Mouse (Mus musculus) midbrain, embryonic 11.5 days (tissue): Measurements from ENCODE around the gene Tmem200c. TPM values are rescaled to one million over a fixed set of nuclear protein-coding genes. Genes with fewer than 3 reads are reported as not detected.

ENCODE experiments used
- ATAC-seq: fragments of 200-750 bp; cut with Nextera tagmentation; 2 replicates; pipeline ENCODE4 v1.8.0; 2017; ENCODE audit warnings: moderate TSS enrichment, moderate library complexity; ENCODE audit not compliant: low FRiP score
- DNase-seq: peaks from one replicate; pipeline ENCODE4 v3.0.0; 2015; ENCODE audit warnings: low spot score; ENCODE audit errors: missing footprints
- H3K27ac ChIP-seq: fragments of 300-500 bp; sonication (generic); 2 replicates; pipeline ENCODE4 v1.5.1; 2014; ENCODE audit warnings: low read depth, low read length
- H3K27me3 ChIP-seq: fragments of 300-500 bp; sonication (generic); 2 replicates; pipeline ENCODE4 v1.6.1; 2014; ENCODE audit warnings: mild to moderate bottlenecking, low read length, moderate library complexity, mixed read lengths; ENCODE audit not compliant: control insufficient read depth, insufficient read depth
- H3K36me3 ChIP-seq: fragments of 300-500 bp; sonication (generic); 2 replicates; pipeline ENCODE4 v1.6.1; 2014; ENCODE audit warnings: mild to moderate bottlenecking, low read length, moderate library complexity, mixed read lengths; ENCODE audit not compliant: control insufficient read depth, insufficient read depth
- H3K4me1 ChIP-seq: fragments of 300-500 bp; sonication (generic); 2 replicates; pipeline ENCODE4 v1.6.1; 2014; ENCODE audit warnings: low read length; ENCODE audit not compliant: control insufficient read depth, insufficient read depth
- H3K4me2 ChIP-seq: fragments of 300-500 bp; sonication (generic); 2 replicates; pipeline ENCODE4 v1.6.1; 2014; ENCODE audit warnings: mild to moderate bottlenecking, moderate library complexity
- H3K4me3 ChIP-seq: fragments of 300-500 bp; sonication (generic); 2 replicates; pipeline ENCODE4 v1.5.1; 2014; ENCODE audit warnings: low read depth, low read length
- H3K9ac ChIP-seq: fragments of 300-500 bp; sonication (generic); 2 replicates; pipeline ENCODE4 v1.6.1; 2014; ENCODE audit warnings: low read length
- H3K9me3 ChIP-seq: fragments of 300-500 bp; sonication (generic); 2 replicates; pipeline ENCODE4 v1.6.1; 2016; ENCODE audit warnings: low read length; ENCODE audit not compliant: control insufficient read depth
- WGBS: fragments of 180-500 bp; shearing (Covaris S2); extraction: QIAGEN DNeasy Blood & Tissue Kit; methylation state at CpG from one replicate; pipeline ENCODE4 v1.1.7; 2014; 5-methylcytosine and 5-hydroxymethylcytosine counted together
- polyA plus RNA-seq: library from polyadenylated mRNA; unstranded; fragments of >200 nt; fragmentation: Nextera tagmentation; extraction: Ambion mirVana; gene quantifications from 2 replicates; pipeline ENCODE4 v1.2.1, GENCODE M21; 2014

The Tmem200c gene
- polyA plus RNA-seq: 1.4 and 2.8 TPM in 2 replicates

DNA sequence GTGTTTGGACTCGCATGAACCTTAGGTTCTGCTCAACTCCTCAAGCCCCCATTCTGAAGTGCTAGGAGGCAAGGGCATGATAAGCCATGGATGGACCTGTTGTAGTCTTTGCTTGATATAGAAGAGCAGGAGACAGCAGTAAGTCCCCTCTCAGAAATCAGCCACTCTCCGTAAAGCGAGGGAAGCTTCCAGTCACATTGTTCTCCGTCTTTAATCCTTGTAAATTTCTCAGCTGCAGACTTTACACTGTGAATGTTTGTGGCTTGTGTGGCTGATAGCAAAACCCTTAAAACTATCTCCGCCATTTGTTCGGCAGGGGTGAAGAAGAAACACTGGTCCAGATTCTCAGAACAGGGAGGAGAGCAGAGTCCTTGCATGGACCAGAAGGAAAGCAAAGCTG lies at the start of gene Tmem200c:
Gene Tmem200c (plus strand): TSS at position 301 of the 400 bp plus-strand sequence.
- H3K36me3 ChIP-seq: no peaks in the 10 kb centered on the region
- no peak for ATAC-seq
- no peak within 1 kb of the TSS for H3K9ac ChIP-seq
- H3K9me3 ChIP-seq: no peaks in the 10 kb centered on the region
- no peak within 1 kb of the TSS for H3K27ac ChIP-seq
- H3K4me1 ChIP-seq: no peaks in the 10 kb centered on the region
- H3K4me3 ChIP-seq: no peak within 1 kb of the TSS
- DNase-seq: no peak
- WGBS: 73% methylated on average over 6 of the region's 6 CpGs
- H3K27me3 ChIP-seq: no peaks in the 10 kb centered on the region
- H3K4me2 ChIP-seq: no peak within 1 kb of the TSS

DNA sequence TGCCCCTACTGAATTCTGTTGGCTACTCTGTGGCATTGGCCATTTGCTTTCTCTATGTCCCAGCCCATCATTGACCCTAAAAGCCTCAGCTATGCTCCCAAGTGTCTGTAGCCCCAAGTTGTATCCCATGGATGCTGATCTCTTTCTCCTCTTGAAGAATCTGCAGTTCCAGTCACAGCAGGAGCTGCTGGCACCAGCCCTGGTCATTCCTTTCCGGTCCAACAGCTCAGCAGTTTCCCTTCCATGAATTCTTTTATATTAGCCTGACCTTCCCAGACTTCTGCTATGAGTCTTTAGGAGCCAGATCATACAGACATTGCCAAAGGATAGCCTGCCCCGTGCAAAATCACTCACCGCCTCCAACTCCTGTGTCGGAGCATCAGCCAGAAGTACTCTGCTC lies 32.7 kb upstream of the Tmem200c start:
- Histone ChIP-seq H3K4me2 (no peak overlapping the region), H3K4me1 (no peaks in the 10 kb centered on the region), H3K27me3 (no peaks in the 10 kb centered on the region), H3K9ac (no peak overlapping the region), H3K27ac (no peak overlapping the region), H3K9me3 (no peaks in the 10 kb centered on the region), H3K4me3 (no peak overlapping the region), H3K36me3 (no peaks in the 10 kb centered on the region)
- WGBS: 92% methylated on average over 4 of the region's 4 CpGs
- DNase-seq: no peak
- no peak for ATAC-seq

DNA sequence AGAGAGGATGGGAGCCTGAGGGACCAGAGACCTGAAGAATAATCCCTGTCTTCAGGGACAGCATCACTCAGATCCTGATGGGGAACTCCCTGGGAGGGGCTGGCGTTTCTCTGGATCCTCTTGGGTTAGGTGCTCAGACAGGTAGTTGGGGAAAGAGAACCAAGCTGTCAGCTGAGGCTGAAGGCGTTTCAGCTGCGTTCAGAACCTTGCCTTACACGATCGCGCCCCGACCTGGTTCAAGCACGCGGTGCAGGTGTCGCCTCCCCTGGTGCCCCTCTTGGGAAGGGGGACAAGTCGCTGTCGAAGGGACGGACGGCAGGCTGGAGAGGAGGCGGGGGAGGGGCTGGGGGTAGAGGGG lies 10.2 kb downstream of the Tmem200c start:
- peak overlapping the region; percentile 58 for H3K4me3 ChIP-seq
- ATAC-seq (no peak; the same call in 1 of the 2 replicates), DNase-seq (peak; percentile 89)
- H3K27ac ChIP-seq: no peak overlapping the region
- no peaks in the 10 kb centered on the region for H3K9me3 ChIP-seq
- peaks cover 32% of the 10 kb centered on the region for H3K27me3 ChIP-seq
- H3K4me1 ChIP-seq: peaks cover 9% of the 10 kb centered on the region
- H3K4me2 ChIP-seq: peak overlapping the region; percentile 72
- WGBS: 1% methylated on average over 15 of the region's 15 CpGs
- H3K9ac ChIP-seq: peak overlapping the region; percentile 76
- no peaks in the 10 kb centered on the region for H3K36me3 ChIP-seq

DNA sequence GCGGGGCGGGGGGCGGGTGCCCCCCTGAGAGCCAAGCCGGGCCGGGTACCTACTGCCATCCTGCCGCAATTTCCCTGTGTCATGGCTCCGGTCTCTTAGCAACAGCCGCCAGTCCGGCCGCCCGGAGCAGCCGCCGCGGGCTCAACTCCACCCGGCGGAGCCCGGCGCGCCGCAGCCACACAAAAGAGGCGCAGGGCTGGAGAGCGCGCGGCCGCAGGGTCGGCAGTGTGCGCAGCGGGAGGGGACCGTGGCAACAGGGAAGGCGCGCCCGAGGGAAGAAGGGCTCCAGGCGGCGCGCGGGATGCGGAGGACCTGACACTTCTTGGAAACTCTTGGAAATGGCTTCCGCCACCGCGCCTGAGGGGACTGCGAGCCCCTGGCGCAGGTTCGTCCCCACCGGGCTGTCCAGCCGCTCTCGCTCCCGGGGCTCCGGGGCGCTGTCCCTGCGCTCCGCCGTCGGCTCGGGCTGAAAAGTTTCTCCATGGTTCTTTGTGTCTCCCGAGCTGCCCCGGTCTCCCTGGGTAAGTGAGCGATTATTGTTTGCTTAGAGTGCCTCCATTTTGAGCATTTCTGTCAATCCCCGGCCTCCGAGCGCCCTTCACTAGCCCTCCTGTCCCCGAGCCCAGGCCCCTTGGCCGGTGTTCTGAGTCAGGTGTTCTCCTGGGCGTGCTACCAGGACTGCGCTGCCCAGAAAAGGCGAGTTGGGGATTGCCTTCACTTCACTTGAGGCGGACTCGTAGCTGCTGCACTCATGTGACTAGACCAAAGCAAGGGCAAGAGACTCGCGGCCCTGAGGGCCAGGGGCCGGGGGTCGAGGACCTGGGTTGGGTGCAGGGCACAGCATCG lies 10.8 kb downstream of the Tmem200c start:
- Histone ChIP-seq H3K4me2 (peak overlapping the region; percentile 72), H3K9ac (peak overlapping the region; percentile 76), H3K36me3 (no peaks in the 10 kb centered on the region), H3K27ac (no peak overlapping the region), H3K4me1 (peaks cover 13% of the 10 kb centered on the region), H3K4me3 (peak overlapping the region; percentile 58), H3K9me3 (no peaks in the 10 kb centered on the region), H3K27me3 (peaks cover 36% of the 10 kb centered on the region)
- ATAC-seq (peak; percentile 80), DNase-seq (peak; percentile 97)
- under 1% methylated on average over 57 of the region's 72 CpGs for WGBS

DNA sequence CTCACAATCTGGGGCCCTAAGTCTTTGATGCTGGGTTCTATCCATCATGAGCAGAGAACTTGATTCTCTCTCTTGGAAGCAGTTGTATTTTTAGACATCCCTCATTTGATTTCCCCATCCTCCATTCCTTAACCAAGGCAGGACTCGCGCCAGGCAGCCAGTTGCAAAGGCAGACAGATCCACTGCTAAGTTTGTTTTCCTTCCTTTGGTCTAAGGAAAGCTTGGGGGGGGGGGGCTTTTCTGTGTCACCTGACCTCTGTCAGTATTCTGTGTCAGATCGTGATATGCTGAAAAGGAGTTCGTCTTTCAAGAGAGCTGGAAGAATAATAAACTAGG lies 11.4 kb downstream of the Tmem200c start:
- Histone ChIP-seq H3K9ac (peak overlapping the region; percentile 76), H3K4me2 (peak overlapping the region; percentile 72), H3K4me3 (peak overlapping the region; percentile 58), H3K4me1 (peaks cover 13% of the 10 kb centered on the region), H3K9me3 (no peaks in the 10 kb centered on the region), H3K27me3 (peaks cover 36% of the 10 kb centered on the region), H3K27ac (no peak overlapping the region), H3K36me3 (no peaks in the 10 kb centered on the region)
- no peak for ATAC-seq
- WGBS: 4% methylated on average over 4 of the region's 4 CpGs
- DNase-seq: no peak

DNA sequence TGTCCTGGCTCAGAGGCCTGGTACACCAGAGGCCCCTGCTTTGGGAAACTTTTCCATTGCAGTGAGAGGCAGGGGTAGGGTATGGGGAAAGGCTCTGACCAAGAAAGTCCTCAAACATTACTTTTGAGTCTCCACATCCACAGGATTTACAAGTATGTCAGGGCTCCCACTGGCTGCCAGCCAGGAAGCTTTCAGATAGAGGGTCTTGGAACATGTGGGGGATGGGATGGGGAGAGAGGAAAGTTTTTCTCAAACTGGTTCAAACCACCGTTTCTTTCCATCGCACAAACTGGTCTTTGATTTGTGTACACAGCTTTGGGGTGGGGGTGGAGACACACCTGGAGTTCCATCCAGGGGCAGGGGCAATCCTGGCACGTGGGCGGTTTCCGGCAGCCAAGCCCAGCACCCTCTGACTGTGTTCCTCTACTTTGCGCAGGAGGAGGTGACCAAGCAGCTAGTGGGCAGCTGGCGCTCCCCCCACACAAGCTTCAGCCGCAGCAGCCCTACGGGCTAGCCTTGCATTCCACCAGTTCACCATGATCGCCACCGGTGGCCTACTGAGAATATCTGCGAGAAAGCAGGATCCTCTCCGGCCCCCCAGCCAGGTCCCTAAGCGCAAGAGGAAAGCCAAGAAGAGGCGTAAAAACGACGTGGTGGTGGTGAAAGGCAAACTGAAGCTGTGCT lies 13.6 kb downstream of the Tmem200c start:
- Histone ChIP-seq H3K36me3 (no peaks in the 10 kb centered on the region), H3K27ac (no peak overlapping the region), H3K9ac (no peak overlapping the region), H3K4me1 (peaks cover 13% of the 10 kb centered on the region), H3K4me3 (no peak overlapping the region), H3K9me3 (no peaks in the 10 kb centered on the region), H3K27me3 (peaks cover 36% of the 10 kb centered on the region), H3K4me2 (peak overlapping the region; percentile 17; the same call in 1 of the 2 replicates)
- peak; percentile 85 for DNase-seq
- WGBS: 14% methylated on average over 17 of the region's 17 CpGs
- ATAC-seq: no peak

DNA sequence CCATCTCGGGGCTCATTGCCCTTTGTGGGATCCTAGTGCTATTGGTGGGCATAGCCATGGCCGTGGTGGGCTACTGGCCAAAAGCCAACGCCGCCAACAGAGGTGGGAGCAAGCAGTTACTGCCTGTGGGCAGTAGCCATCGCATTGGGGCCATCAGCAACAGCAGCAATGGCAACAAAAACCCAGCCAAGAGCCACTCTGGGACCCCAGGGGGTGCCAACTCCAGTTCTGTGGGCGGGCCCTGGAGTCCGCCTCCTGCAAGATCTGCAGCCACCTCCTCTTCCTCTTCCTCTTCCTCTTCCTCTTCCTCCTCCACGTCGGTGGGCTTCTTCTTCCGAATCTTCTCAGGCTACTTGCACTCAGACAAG lies 14.1 kb downstream of the Tmem200c start:
- Histone ChIP-seq H3K27me3 (peaks cover 36% of the 10 kb centered on the region), H3K9me3 (no peaks in the 10 kb centered on the region), H3K9ac (no peak overlapping the region), H3K36me3 (no peaks in the 10 kb centered on the region), H3K4me2 (peak overlapping the region; percentile 92), H3K27ac (no peak overlapping the region), H3K4me3 (peak overlapping the region; percentile 52), H3K4me1 (peaks cover 13% of the 10 kb centered on the region)
- DNase-seq: peak; percentile 87
- ATAC-seq: no peak
- WGBS: 18% methylated on average over 10 of the region's 10 CpGs

DNA sequence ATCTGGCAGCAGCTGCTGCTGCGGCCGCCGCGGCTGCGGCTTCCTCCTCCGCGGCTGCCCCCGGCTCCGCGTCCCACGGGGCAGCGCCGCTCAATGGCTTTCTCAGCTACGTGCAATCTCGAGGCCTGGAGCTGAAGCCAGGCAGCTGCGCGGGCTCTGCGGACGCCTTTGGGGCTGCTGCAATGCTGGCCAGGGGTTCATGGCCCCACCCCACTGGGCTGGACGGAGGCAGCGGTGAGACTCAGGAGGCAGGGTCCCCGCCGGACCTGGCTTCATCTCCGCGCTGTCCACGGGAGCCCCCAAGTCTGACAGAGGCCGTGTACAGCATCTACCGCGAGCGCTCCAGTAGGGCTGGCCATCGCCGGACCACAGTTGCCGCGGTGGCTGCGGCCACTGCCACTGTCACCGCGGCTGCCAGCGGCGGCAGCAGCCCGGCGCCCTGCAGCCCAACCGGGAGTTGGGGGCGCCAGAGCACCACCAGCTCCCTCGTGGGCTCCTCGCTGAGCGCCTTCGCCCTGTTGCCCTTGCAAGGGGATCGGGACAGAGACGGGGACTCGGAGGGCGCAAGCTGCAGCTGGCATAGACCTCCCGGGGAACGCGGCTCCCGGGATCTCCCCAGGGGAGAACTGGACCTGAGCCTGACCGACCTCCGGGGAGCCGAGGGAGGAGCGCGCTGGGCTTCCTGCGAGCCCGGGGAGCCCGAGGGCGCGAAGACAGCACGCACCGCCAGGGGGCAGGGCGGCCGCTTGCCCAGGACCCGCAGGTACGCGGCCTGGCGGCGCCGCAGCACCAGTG lies 14.9 kb downstream of the Tmem200c start:
- H3K9ac ChIP-seq: peak overlapping the region; percentile 67
- peaks cover 33% of the 10 kb centered on the region for H3K27me3 ChIP-seq
- peaks cover 13% of the 10 kb centered on the region for H3K4me1 ChIP-seq
- H3K4me2 ChIP-seq: peak overlapping the region; percentile 92
- H3K27ac ChIP-seq: no peak overlapping the region
- no peaks in the 10 kb centered on the region for H3K9me3 ChIP-seq
- H3K4me3 ChIP-seq: peak overlapping the region; percentile 52
- ATAC-seq: peak; percentile 72
- DNase-seq: peak; percentile 97
- WGBS: under 1% methylated on average over 75 of the region's 75 CpGs
- H3K36me3 ChIP-seq: no peaks in the 10 kb centered on the region
